Mouse (Mus musculus) neutrophil, adult 83 days (primary cell): ENCODE data around the gene Nkain4. TPM values are rescaled to one million over a fixed set of nuclear protein-coding genes. Genes with fewer than 3 reads are reported as not detected.

ENCODE experiments used
- total RNA-seq, 2 experiments: library from RNA; stranded (reverse); gene quantifications; one replicate each; pipeline ENCODE4 v1.2.4; 2023

Gene Nkain4
- not detected for total RNA-seq

GRCm38 (mm10) chr2:180954061-180955047 is at the start of gene Nkain4:
Gene Nkain4 (minus strand): TSS chr2:180954699.

GRCm38 (mm10) chr2:180986449-180986848 is 31.9 kb upstream of the Nkain4 start, which contains the start of gene Col20a1:
Gene Col20a1 (plus strand): TSS chr2:180986535.

GRCm38 (mm10) chr2:180967010-180967763 is 12.7 kb upstream of the Nkain4 start, which contains the start of gene Arfgap1:
Gene Arfgap1 (plus strand): TSS chr2:180967225.

GRCm38 (mm10) chr2:180928723-180929122 is 25.8 kb downstream of the Nkain4 start, which contains the start of gene Birc7:
Gene Birc7 (plus strand): TSS chr2:180929023.

GRCm38 (mm10) chr2:180920810-180921400 is 33.6 kb downstream of the Nkain4 start, which contains the start of gene Ythdf1:
Gene Ythdf1 (minus strand): TSS chr2:180920949.

Other genes with a start within 250 kb of the Nkain4 start
- gene Dido1, start 244.7 kb downstream of the Nkain4 start, total RNA-seq, result 10 to 100 TPM; 48.5 to 51.5 TPM
- gene Gid8, start 244.6 kb downstream of the Nkain4 start, total RNA-seq, result 10 to 100 TPM; 56.0 to 64.6 TPM
- 10 to 100 TPM; 20.8 to 23.0 TPM for gene Slc17a9, start 229.4 kb downstream of the Nkain4 start, total RNA-seq
- not detected for gene Bhlhe23, start 177.8 kb downstream of the Nkain4 start, total RNA-seq
- 10 to 100 TPM; 43.5 to 48.3 TPM for gene Ythdf1, start 33.8 kb downstream of the Nkain4 start, total RNA-seq
- not detected for gene Birc7, start 25.7 kb downstream of the Nkain4 start, total RNA-seq
- 10 to 100 TPM; 43.4 to 45.8 TPM for gene Arfgap1, start 12.5 kb upstream of the Nkain4 start, total RNA-seq
- gene Col20a1, start 31.8 kb upstream of the Nkain4 start, total RNA-seq, result 1 to 10 TPM; 1.3 to 2.0 TPM
- not detected for gene Chrna4, start 88.8 kb upstream of the Nkain4 start, total RNA-seq
- gene Kcnq2, start 180.6 kb upstream of the Nkain4 start, total RNA-seq, result under 1 TPM in 1 of 2 experiments, not detected in 1; 0.20 TPM
- not detected for gene Eef1a2, start 202.3 kb upstream of the Nkain4 start, total RNA-seq
- gene Ppdpf, start 232.5 kb upstream of the Nkain4 start, total RNA-seq, result 10 to 100 TPM; 19.0 to 24.2 TPM
- gene Ptk6, start 248.1 kb upstream of the Nkain4 start, total RNA-seq, result not detected